Mouse (Mus musculus) lung, postnatal 0 days (tissue): ENCODE results near the gene Gm28305. TPM values are rescaled to one million over a fixed set of nuclear protein-coding genes. Genes with fewer than 3 reads are reported as not detected.

Experiments
- ATAC-seq: fragments of 200-750 bp; cut with Nextera tagmentation; 2 replicates; pipeline ENCODE4 v1.8.0; 2017; ENCODE audit warnings: moderate library complexity
- DNase-seq: peaks from one replicate; pipeline ENCODE4 v3.0.0-alpha.2; 2016; ENCODE audit warnings: low spot score
- H3K27ac ChIP-seq: fragments of 300-500 bp; sonication (generic); 2 replicates; pipeline ENCODE4 v1.5.1; 2014; ENCODE audit warnings: antibody characterized with exemption, mild to moderate bottlenecking, low read length, mixed read lengths
- H3K27me3 ChIP-seq: fragments of 300-500 bp; sonication (generic); replicated peaks from 2 replicates; pipeline ENCODE4 v1.6.1; 2014; ENCODE audit warnings: low read length, mixed read lengths; ENCODE audit not compliant: insufficient read depth
- H3K36me3 ChIP-seq: fragments of 300-500 bp; sonication (generic); 2 replicates; pipeline ENCODE4 v1.6.1; 2014; ENCODE audit warnings: low read length, mixed read lengths; ENCODE audit not compliant: insufficient read depth
- H3K4me1 ChIP-seq: fragments of 300-500 bp; sonication (generic); 2 replicates; pipeline ENCODE4 v1.6.1; 2014; ENCODE audit warnings: antibody characterized with exemption, low read depth, low read length, mixed read lengths; ENCODE audit not compliant: insufficient read depth
- H3K4me2 ChIP-seq: fragments of 300-500 bp; sonication (generic); replicated peaks from 2 replicates; pipeline ENCODE4 v1.6.1; 2014; ENCODE audit warnings: low read depth, mild to moderate bottlenecking, low read length, moderate library complexity, mixed read lengths
- H3K4me3 ChIP-seq: fragments of 300-500 bp; sonication (generic); 2 replicates; pipeline ENCODE4 v1.5.1; 2014; ENCODE audit warnings: low read depth, low read length
- H3K9ac ChIP-seq: fragments of 300-500 bp; sonication (generic); replicated peaks from 2 replicates; pipeline ENCODE4 v1.6.1; 2014; ENCODE audit warnings: low read depth, mild to moderate bottlenecking
- H3K9me3 ChIP-seq: fragments of 300-500 bp; sonication (generic); 2 replicates; pipeline ENCODE4 v1.6.1; 2016; ENCODE audit warnings: low read length, mixed read lengths
- CTCF ChIP-seq: IDR thresholded peaks from 2 replicates; pipeline ENCODE4 v1.5.1; 2016; ENCODE audit warnings: antibody characterized with exemption, mild to moderate bottlenecking
- EP300 ChIP-seq: IDR thresholded peaks from 2 replicates; pipeline ENCODE4 v1.6.1; 2016; ENCODE audit warnings: antibody characterized with exemption, mild to moderate bottlenecking, control low read depth
- WGBS: fragments of 180-500 bp; shearing (Covaris S2); extraction: QIAGEN DNeasy Blood & Tissue Kit; methylation state at CpG from one replicate; pipeline ENCODE4 v1.1.7; 2014; 5-methylcytosine and 5-hydroxymethylcytosine counted together
- polyA plus RNA-seq: library from polyadenylated mRNA; unstranded; fragments of >200 nt; fragmentation: Nextera tagmentation; extraction: Ambion mirVana; gene quantifications from 2 replicates; pipeline ENCODE4 v1.2.1, GENCODE M21; 2015

Gene Gm28305
- polyA plus RNA-seq, 1 experiment from 2014 or later = not detected

DNA sequence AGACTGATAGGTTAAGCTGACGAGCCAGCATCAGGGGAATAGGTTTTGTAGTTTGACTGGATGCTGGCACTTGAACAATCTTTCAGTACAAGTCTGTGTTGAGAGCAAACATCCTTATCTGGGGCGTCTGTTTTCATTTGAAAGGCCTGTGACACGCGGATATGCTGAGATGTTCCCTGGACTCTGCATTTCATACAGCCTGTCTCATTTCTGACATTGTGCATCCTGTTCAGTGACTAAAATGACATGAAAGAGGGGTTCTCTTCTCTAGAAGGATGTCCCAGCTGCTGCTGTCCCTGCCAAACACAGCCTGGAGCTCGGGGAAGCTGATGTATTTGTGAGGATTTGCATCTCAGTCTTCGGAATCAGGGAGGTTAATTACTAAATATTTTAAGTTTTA is 67.0 kb downstream of the Gm28305 start:
- no peak overlapping the region for H3K4me2 ChIP-seq
- H3K36me3 ChIP-seq = no peaks in the 10 kb centered on the region
- H3K4me1 ChIP-seq = no peaks in the 10 kb centered on the region
- H3K9me3 ChIP-seq = 0 out of 2 replicates have a peak, but pooled peaks cover 2% of the 10 kb centered on the region
- DNase-seq (no peak), ATAC-seq (no peak)
- WGBS = 39% methylated on average over 6 of the region's 6 CpGs
- TF ChIP-seq EP300 = no peak
- H3K27me3 ChIP-seq = no peaks in the 10 kb centered on the region
- H3K4me3 ChIP-seq = no peak overlapping the region
- no peak overlapping the region for H3K27ac ChIP-seq
- H3K9ac ChIP-seq = no peak overlapping the region

DNA sequence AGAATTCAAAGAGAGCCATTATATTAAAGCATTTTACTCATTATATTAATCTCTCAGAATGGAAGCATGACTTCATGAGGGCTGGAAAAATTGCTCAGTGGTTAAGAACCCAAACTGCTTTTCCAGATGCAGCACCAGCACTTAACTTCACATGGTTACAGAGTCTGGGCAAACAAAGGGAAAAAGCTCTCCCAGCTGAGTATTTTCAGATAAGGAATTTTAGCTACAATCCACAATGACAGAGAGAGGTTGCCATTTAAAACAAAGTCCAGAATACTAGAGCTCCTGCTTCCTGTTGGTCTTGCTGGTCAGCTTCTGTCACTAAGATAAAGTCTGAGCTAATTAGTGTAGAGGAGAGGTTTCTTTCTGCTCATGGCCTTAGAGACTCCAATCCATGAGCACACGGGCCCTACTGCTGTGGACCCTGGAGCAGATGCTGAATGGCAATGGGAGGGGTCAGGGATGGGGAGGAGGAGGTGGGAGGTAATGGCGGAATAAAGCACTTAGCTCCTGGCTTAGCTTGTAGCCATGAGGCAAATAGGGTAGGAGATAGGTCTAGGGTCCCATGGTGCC is 68.2 kb downstream of the Gm28305 start:
- Histone ChIP-seq H3K27me3 (no peaks in the 10 kb centered on the region), H3K4me2 (no peak overlapping the region), H3K36me3 (no peaks in the 10 kb centered on the region), H3K9ac (no peak overlapping the region), H3K4me1 (no peaks in the 10 kb centered on the region), H3K4me3 (no peak overlapping the region), H3K9me3 (0 out of 2 replicates have a peak, but pooled peaks cover 2% of the 10 kb centered on the region), H3K27ac (no peak overlapping the region)
- WGBS = 70% methylated on average over 2 of the region's 2 CpGs
- TF ChIP-seq CTCF = no peak
- TF ChIP-seq EP300 = no peak
- DNase-seq (no peak), ATAC-seq (no peak)

DNA sequence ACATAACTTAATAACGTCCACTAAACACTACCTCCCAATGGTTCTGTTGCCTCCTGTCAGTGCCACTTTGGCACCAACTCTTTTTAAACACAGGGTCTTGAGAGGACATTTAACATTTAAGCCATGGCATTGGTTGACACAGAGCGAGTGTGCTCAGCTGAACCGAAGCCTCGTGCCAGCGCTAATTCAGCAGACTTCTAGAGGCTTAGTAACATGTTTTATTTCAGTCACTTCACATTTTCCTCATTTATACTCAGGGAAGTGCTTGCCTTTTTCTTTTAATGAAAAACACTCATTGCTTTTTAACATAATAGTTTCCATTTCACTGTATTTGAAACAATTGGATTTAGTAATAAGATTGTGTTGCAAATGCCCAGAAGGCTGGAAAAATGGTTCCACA is 68.7 kb downstream of the Gm28305 start:
- Histone ChIP-seq H3K9ac (no peak overlapping the region), H3K27ac (no peak overlapping the region), H3K27me3 (no peaks in the 10 kb centered on the region), H3K36me3 (no peaks in the 10 kb centered on the region), H3K4me3 (no peak overlapping the region), H3K4me1 (no peaks in the 10 kb centered on the region), H3K9me3 (0 out of 2 replicates have a peak, but pooled peaks cover 2% of the 10 kb centered on the region), H3K4me2 (no peak overlapping the region)
- TF ChIP-seq CTCF (no peak), EP300 (no peak)
- DNase-seq = no peak
- ATAC-seq = no peak
- WGBS = 89% methylated on average over 5 of the region's 5 CpGs

DNA sequence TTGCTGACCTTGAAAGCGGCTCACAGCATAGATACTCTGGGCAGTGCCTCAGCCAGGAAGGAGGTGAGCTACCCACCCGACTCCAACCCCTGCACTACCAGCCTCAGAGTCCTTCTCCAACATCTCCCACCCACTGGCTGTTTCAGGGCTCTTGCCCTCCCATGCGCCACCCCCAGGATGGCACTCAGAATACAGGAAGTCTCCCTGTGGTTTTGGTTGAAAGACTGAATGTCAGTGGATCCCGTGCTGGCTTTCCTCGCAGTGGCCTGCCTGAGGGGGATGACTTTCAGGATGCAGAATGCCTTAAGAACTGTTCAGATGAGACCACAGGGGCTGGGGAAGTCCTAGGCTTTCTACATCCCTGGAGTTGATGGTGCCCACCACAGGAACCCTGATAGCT is 82.6 kb downstream of the Gm28305 start:
- H3K27me3 ChIP-seq = no peaks in the 10 kb centered on the region
- 60% methylated on average over 5 of the region's 5 CpGs for WGBS
- H3K4me3 ChIP-seq = no peak overlapping the region
- DNase-seq (no peak), ATAC-seq (no peak)
- H3K4me1 ChIP-seq = no peaks in the 10 kb centered on the region
- TF ChIP-seq CTCF (0 out of 2 replicates have a peak, but pooled peaks have one; percentile 18), EP300 (no peak)
- no peaks in the 10 kb centered on the region for H3K36me3 ChIP-seq
- H3K9me3 ChIP-seq = no peaks in the 10 kb centered on the region
- no peak overlapping the region for H3K9ac ChIP-seq
- no peak overlapping the region for H3K4me2 ChIP-seq
- no peak overlapping the region for H3K27ac ChIP-seq

DNA sequence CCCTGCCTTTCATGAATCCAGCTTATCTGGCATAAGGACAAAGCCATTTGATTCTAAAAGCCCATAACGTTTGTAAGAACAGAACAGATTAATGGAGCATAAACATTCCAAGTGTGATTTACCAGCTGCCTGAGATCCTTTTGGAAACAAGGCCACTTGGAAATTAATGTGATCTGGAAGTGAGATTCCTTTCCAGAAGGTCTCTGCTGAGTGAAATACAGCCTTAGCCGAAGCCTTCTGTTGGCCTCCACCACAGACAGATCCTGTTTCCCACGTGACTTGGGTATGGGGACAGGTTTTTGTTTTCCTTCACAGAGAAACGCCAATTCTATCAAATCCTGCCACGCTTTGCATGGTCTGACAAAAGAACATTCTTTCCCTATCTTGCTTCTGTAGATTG is 83.2 kb downstream of the Gm28305 start:
- Histone ChIP-seq H3K27me3 (no peaks in the 10 kb centered on the region), H3K4me1 (no peaks in the 10 kb centered on the region), H3K4me3 (no peak overlapping the region), H3K9ac (no peak overlapping the region), H3K9me3 (no peaks in the 10 kb centered on the region), H3K4me2 (no peak overlapping the region), H3K27ac (no peak overlapping the region), H3K36me3 (no peaks in the 10 kb centered on the region)
- TF ChIP-seq EP300 = no peak
- DNase-seq = no peak
- ATAC-seq = no peak
- 35% methylated on average over 5 of the region's 5 CpGs for WGBS

Other genes starting within 250 kb of the Gm28305 start
- gene Nphp3, start 38.1 kb upstream of the Gm28305 start, polyA plus RNA-seq = 2.2 and 2.7 TPM in 2 replicates
- gene Uba5, start 22.5 kb downstream of the Gm28305 start, polyA plus RNA-seq = 36.8 and 42.1 TPM in 2 replicates
- 9.1 and 11.2 TPM in 2 replicates for gene Acad11, start 22.7 kb downstream of the Gm28305 start, polyA plus RNA-seq
- gene Ackr4, start 86.3 kb downstream of the Gm28305 start, polyA plus RNA-seq = 1.8 and 1.9 TPM in 2 replicates
- 9.9 and 10.6 TPM in 2 replicates for gene Dnajc13, start 222.3 kb downstream of the Gm28305 start, polyA plus RNA-seq